Mouse (Mus musculus): ENCODE results near the gene Gm28363.
"Not testable (repeated sequence)": the region's sequence is repeated elsewhere in the genome, so short reads cannot be mapped to it uniquely, and the experiment has no call there.

The Gm28363 gene

DNA sequence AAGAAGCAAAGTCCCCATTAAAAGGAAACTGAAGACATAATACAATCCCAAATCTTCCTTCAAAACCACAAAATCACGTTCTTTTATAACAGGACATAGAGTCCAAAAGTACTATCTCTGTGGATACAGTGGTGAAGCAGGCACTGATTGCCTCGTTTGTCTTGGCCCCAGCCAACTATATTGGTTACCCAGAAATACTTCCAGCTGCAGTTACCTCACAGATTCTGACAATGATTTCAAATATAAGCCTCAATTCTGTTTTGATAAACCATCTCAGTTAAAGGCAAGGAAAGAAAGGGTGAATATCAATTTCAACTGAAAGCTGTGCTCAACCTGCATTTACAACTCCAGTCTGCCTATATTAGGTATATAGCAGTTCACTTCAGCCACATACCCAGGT, at the start of gene Gm28363:
TSS of gene Gm28363 (plus strand) at position 301 of the 400 bp plus-strand sequence.
- DNase-seq (ENCODE audit: low read depth, low spot score), result not testable (repeated sequence)

DNA sequence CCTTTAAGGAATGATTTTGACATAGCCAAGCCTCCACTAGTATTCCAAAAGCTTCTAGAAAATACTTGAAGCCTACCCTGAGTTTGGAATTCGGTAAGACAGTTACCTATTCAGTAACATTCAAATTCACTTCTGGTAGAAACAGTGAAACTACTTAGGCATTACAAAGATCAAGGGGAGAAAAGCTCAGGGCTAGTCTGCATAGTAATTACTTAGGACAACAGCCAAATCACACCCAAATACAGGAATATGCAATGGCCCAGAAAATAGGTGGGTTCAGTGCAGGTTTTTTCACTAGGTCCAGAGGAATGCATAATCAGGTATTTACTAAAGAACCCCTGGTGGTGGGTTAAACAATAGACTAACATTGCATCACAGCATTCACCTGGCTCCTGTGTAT, 46.7 kb upstream of the Gm28363 start:
- DNase-seq (ENCODE audit: low read depth, low spot score), result not testable (repeated sequence)
